Mouse (Mus musculus) lung, postnatal 36 days (tissue): ENCODE results near the gene Hspb11.

ENCODE experiments used
- DNase-seq: peaks from one replicate; pipeline ENCODE4 v3.0.0; 2022; ENCODE audit warnings: mixed read lengths

Gene Hspb11

GRCm38 (mm10) chr4:107252522-107252921 lies 871 bp upstream of the Hspb11 start:
- DNase-seq = no peak

- no peak for DNase-seq
Measured at GRCm38 (mm10) chr4:107254414-107254813, 1.0 kb downstream of the Hspb11 start.

- DNase-seq = no peak
Measured at GRCm38 (mm10) chr4:107260001-107260400, 6.6 kb downstream of the Hspb11 start.

GRCm38 (mm10) chr4:107273683-107274082 lies 20.3 kb downstream of the Hspb11 start:
- DNase-seq = no peak

- no peak for DNase-seq
Measured at GRCm38 (mm10) chr4:107274511-107274910, 21.1 kb downstream of the Hspb11 start.

GRCm38 (mm10) chr4:107278188-107278707 lies 24.9 kb downstream of the Hspb11 start:
- DNase-seq = peak; percentile 34

- DNase-seq = no peak
Measured at GRCm38 (mm10) chr4:107280843-107281475, 27.6 kb downstream of the Hspb11 start.

- DNase-seq = peak; percentile 56
Measured at GRCm38 (mm10) chr4:107285446-107286200, 32.2 kb downstream of the Hspb11 start.

GRCm38 (mm10) chr4:107286386-107286785 lies 33.0 kb downstream of the Hspb11 start:
- no peak for DNase-seq

GRCm38 (mm10) chr4:107287517-107287916 lies 34.1 kb downstream of the Hspb11 start:
- DNase-seq = no peak

GRCm38 (mm10) chr4:107291611-107292272 lies 38.3 kb downstream of the Hspb11 start:
- DNase-seq = no peak

- DNase-seq = peak; percentile 71
Measured at GRCm38 (mm10) chr4:107292273-107292662, 38.9 kb downstream of the Hspb11 start.

GRCm38 (mm10) chr4:107298071-107298606 lies 44.7 kb downstream of the Hspb11 start:
- no peak for DNase-seq

- no peak for DNase-seq
Measured at GRCm38 (mm10) chr4:107299779-107300340, 46.5 kb downstream of the Hspb11 start.

GRCm38 (mm10) chr4:107300371-107300770 lies 47.0 kb downstream of the Hspb11 start:
- DNase-seq = no peak

GRCm38 (mm10) chr4:107300902-107301555 lies 47.6 kb downstream of the Hspb11 start:
- no peak for DNase-seq

- peak; percentile 24 for DNase-seq
Measured at GRCm38 (mm10) chr4:107302221-107302620, 48.8 kb downstream of the Hspb11 start.

- no peak for DNase-seq
Measured at GRCm38 (mm10) chr4:107302832-107303231, 49.4 kb downstream of the Hspb11 start.

GRCm38 (mm10) chr4:107303531-107303930 lies 50.1 kb downstream of the Hspb11 start:
- DNase-seq = no peak

- DNase-seq = no peak
Measured at GRCm38 (mm10) chr4:107306966-107307365, 53.6 kb downstream of the Hspb11 start, which contains the start of gene Dio1. TSS of gene Dio1 (minus strand) at chr4:107307169.

- peak; percentile 96 for DNase-seq
Measured at GRCm38 (mm10) chr4:107313690-107314478, 60.5 kb downstream of the Hspb11 start, which contains the start of gene Yipf1. TSS of gene Yipf1 (plus strand) at chr4:107314363.

GRCm38 (mm10) chr4:107314479-107314805 lies 61.0 kb downstream of the Hspb11 start:
- no peak for DNase-seq
